Mouse (Mus musculus) myocyte (in vitro differentiated cells): Measurements from ENCODE around the gene Tcea3. TPM values are rescaled to one million over a fixed set of nuclear protein-coding genes. Genes with fewer than 3 reads are reported as not detected.

Experiments used
- H3K27me3 ChIP-seq: one replicate; pipeline ENCODE4 v1.6.1; 2011; ENCODE audit not compliant: control insufficient read depth, insufficient read depth, insufficient read length
- H3K36me3 ChIP-seq: one replicate; pipeline ENCODE4 v1.6.1; 2011; ENCODE audit not compliant: control insufficient read depth, insufficient read depth
- H3K4me2 ChIP-seq: one replicate; pipeline ENCODE4 v1.6.1; 2011; ENCODE audit warnings: low read depth, control low read depth
- H3K4me3 ChIP-seq: one replicate; pipeline ENCODE4 v1.5.1; 2011; ENCODE audit warnings: mild to moderate bottlenecking, control low read depth, moderate library complexity
- H3K79me2 ChIP-seq: one replicate; pipeline ENCODE4 v1.6.1; 2011; ENCODE audit not compliant: control insufficient read depth, insufficient read depth
- H3ac ChIP-seq: one replicate; pipeline ENCODE4 v1.6.1; 2011; ENCODE audit not compliant: control insufficient read depth, insufficient read length
- CEBPB ChIP-seq: IDR thresholded peaks from 2 replicates; pipeline ENCODE4 v1.6.1; 2011; ENCODE audit warnings: mild to moderate bottlenecking, moderate library complexity; ENCODE audit not compliant: poor library complexity, insufficient read depth, severe bottlenecking
- E2F4 ChIP-seq: IDR thresholded peaks from one replicate; pipeline ENCODE4 v1.6.1; 2011; ENCODE audit warnings: mild to moderate bottlenecking, control low read depth, moderate library complexity; ENCODE audit not compliant: insufficient read depth
- MAX ChIP-seq: IDR thresholded peaks from one replicate; pipeline ENCODE4 v1.6.1; 2011; ENCODE audit warnings: low read depth, mild to moderate bottlenecking, control low read depth
- MYOD1 ChIP-seq, 3 experiments: IDR thresholded peaks; one replicate each; pipeline ENCODE4 v1.6.1; 2011; ENCODE audit warnings: control low read depth in 2 of 3, low read depth in 2 of 3, mild to moderate bottlenecking in 2 of 3, moderate library complexity in 1 of 3; ENCODE audit not compliant: insufficient read length in 2 of 3, control insufficient read depth in 1 of 3
- MYOG ChIP-seq, 3 experiments: IDR thresholded peaks; one replicate each; pipeline ENCODE4 v1.6.1; 2011; ENCODE audit warnings: control low read depth in 2 of 3, low read depth in 2 of 3, mild to moderate bottlenecking in 2 of 3; ENCODE audit not compliant: insufficient read length in 2 of 3, control insufficient read depth in 1 of 3, insufficient read depth in 1 of 3
- POLR2A ChIP-seq: IDR thresholded peaks from one replicate; pipeline ENCODE4 v1.6.1; 2011; ENCODE audit warnings: low read depth, mild to moderate bottlenecking, control low read depth, moderate library complexity; ENCODE audit not compliant: insufficient read length
- POLR2AphosphoS2 ChIP-seq: IDR thresholded peaks from one replicate; pipeline ENCODE4 v1.6.1; 2011; ENCODE audit warnings: low read depth, control low read depth; ENCODE audit not compliant: insufficient read length
- REST ChIP-seq: IDR thresholded peaks from one replicate; pipeline ENCODE4 v1.6.1; 2011; ENCODE audit warnings: mild to moderate bottlenecking, control low read depth, moderate library complexity; ENCODE audit not compliant: insufficient read depth, insufficient read length
- SRF ChIP-seq: IDR thresholded peaks from one replicate; pipeline ENCODE4 v1.6.1; 2011; ENCODE audit warnings: low read depth; ENCODE audit not compliant: control insufficient read depth, insufficient read length
- TCF12 ChIP-seq: IDR thresholded peaks from one replicate; pipeline ENCODE4 v1.6.1; 2011; ENCODE audit warnings: mild to moderate bottlenecking, control low read depth; ENCODE audit not compliant: poor library complexity, insufficient read depth, severe bottlenecking
- TCF3 ChIP-seq: IDR thresholded peaks from one replicate; pipeline ENCODE4 v1.6.1; 2011; ENCODE audit warnings: low read depth, control low read depth; ENCODE audit not compliant: insufficient read length
- USF1 ChIP-seq: IDR thresholded peaks from one replicate; pipeline ENCODE4 v1.6.1; 2011; ENCODE audit warnings: low read depth, mild to moderate bottlenecking, control low read depth, moderate library complexity
- polyA plus RNA-seq: library from polyadenylated mRNA; unstranded; fragments of >200 nt; fragmentation: generic; extraction: Trizol; gene quantifications from one replicate; pipeline ENCODE4 v1.2.1, GENCODE M21; 2012; ENCODE audit warnings: missing spikeins

The Tcea3 gene
- polyA plus RNA-seq, 1 experiment: 5.5 TPM

DNA sequence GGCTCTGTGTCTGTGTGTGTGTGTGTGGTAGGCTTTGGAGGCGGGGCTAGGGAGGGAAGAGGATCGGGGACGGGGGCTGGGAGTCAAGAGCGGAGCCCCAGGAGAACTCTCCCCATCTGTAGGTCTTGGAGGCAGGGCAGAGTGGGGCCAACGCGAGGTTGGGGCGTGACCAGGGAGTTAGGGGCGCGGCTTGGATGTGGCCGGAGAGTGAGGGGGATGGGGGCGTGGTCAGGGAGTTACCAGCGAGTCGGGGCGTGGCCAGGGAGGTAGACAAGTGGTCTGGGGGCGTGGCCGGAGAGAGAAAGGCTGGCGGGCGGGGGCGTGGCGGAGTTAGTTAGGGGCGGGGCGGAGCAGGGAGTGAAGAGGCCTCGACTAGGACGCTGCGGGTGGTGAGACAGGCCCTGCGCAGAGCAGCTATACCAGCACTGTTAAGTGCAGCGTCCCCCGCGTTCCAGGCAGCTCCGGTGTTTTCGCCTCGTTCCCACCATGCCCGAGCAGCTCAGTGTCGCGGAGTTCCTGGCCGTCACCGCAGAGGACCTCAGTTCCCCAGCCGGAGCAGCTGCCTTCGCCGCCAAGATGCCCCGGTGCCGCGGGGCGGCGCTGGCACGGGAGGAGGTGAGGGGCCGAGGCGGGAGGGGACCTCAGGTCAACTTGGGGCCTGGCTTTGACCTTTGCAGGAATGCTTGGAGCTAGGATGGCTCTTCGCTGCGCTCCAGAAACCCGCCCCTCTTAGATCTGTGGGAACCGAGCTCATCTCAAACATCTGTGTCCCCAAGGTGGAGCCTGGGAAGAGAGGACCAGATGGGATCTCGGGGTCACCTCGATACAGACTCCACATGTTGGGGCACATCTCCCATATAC lies 41.3 kb upstream of the Tcea3 start, which contains the start of gene Asap3:
Asap3 (plus strand) TSS at position 333 of the 861 bp plus-strand sequence.
- Histone ChIP-seq H3K79me2 (no peaks in the 10 kb centered on the region), H3ac (peak within 1 kb of the TSS; percentile 26), H3K4me3 (peak within 1 kb of the TSS; percentile 40), H3K36me3 (no peaks in the 10 kb centered on the region), H3K4me2 (peak within 1 kb of the TSS; percentile 89), H3K27me3 (no peaks in the 10 kb centered on the region)
- TF ChIP-seq MYOD1 (IDR thresholded peaks at IDR 0.05; ENCODE audit: control insufficient read depth in 1 of 3, insufficient read length in 2 of 3, low read depth in 2 of 3) (peak in 1 of 3 experiments; percentile 56), SRF (peak; percentile 71), TCF3 (no peak), REST (peak; percentile 1), MYOG (IDR thresholded peaks at IDR 0.05; ENCODE audit: control insufficient read depth in 1 of 3, insufficient read depth in 1 of 3, insufficient read length in 2 of 3, low read depth in 2 of 3) (peak in 1 of 3 experiments; percentile 46), POLR2AphosphoS2 (peak; percentile 97), TCF12 (no peak), POLR2A (peak; percentile 99), E2F4 (no peak), CEBPB (no peak), MAX (no peak), USF1 (no peak)

DNA sequence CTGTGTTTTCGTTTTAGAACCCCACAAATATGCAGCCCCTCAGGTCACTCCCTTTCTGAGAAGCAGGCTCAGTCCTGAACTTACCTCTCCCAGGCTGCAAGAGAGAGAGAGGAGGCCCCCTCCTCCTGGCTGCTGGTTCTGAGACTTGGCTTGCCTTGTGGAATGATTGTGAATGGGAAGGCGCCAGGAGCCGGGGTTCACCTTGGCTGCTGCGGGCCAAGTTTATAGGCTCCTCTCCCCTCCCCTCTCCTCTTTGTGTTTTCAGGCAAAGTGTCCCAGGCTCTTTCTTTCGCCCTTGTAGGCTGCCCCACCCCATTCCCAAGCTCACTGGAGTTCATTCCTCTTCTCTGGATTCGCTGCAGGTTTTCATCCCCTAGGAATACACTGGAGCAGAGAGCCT lies 40.6 kb upstream of the Tcea3 start:
- Histone ChIP-seq H3ac (peak overlapping the region; percentile 26), H3K4me2 (peak overlapping the region; percentile 89), H3K4me3 (peak overlapping the region; percentile 40), H3K36me3 (no peaks in the 10 kb centered on the region), H3K79me2 (peaks cover 1% of the 10 kb centered on the region), H3K27me3 (no peaks in the 10 kb centered on the region)
- no peak for TF ChIP-seq TCF3

DNA sequence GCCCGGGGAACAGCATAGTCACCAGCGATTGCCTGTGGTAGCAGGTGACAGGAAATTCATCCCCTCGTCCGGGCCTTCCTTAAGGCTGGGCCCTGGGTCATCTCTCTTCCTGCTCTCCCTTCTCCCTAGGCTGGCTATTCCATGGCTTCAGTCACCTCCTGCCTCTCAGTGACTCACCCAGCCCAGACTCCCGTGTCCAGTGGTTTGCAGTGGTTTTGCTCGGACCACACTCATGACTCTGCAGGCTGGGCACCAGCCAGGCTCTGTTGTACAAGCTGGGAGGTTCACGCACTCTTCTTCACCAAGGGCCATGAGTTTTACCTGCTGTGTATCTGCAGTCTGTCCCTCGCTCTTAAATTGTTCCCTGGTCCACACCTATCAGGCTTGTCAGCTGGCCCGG lies 36.6 kb upstream of the Tcea3 start:
- Histone ChIP-seq H3K4me2 (peak overlapping the region; percentile 48), H3K4me3 (no peak overlapping the region), H3ac (no peak overlapping the region), H3K79me2 (peaks cover 6% of the 10 kb centered on the region), H3K27me3 (no peaks in the 10 kb centered on the region), H3K36me3 (no peaks in the 10 kb centered on the region)
- TF ChIP-seq POLR2A (no peak), MYOG (IDR thresholded peaks at IDR 0.05; ENCODE audit: control insufficient read depth in 1 of 3, insufficient read depth in 1 of 3, insufficient read length in 2 of 3, low read depth in 2 of 3) (no peak), MAX (no peak), MYOD1 (IDR thresholded peaks at IDR 0.05; ENCODE audit: control insufficient read depth in 1 of 3, insufficient read length in 2 of 3, low read depth in 2 of 3) (no peak), TCF3 (no peak), REST (no peak), USF1 (no peak), SRF (no peak), TCF12 (no peak), POLR2AphosphoS2 (no peak), CEBPB (no peak), E2F4 (no peak)

DNA sequence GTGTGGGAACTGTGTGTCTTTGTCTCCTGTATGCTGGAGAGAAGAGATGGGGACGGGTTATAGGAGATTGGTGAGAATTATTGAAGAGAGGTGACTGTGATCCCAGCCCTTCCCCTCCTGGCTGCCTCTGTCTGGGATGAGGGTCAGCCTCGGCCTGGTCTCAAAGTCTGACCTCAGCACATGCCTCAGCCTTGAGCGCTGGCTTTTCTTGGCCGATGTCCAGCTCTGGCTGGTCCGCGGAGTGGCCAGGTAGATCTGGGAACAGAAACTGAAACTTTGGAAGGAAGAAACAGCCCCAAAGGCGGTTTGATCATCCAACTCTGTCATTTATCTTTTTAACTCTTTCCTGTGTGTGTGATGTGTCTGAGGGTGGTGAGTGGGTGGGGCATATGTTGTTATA lies 33.9 kb upstream of the Tcea3 start:
- Histone ChIP-seq H3K27me3 (no peaks in the 10 kb centered on the region), H3ac (no peak overlapping the region), H3K4me2 (no peak overlapping the region), H3K79me2 (peaks cover 6% of the 10 kb centered on the region), H3K4me3 (no peak overlapping the region), H3K36me3 (no peaks in the 10 kb centered on the region)
- TF ChIP-seq SRF (no peak), POLR2AphosphoS2 (no peak), MYOG (IDR thresholded peaks at IDR 0.05; ENCODE audit: control insufficient read depth in 1 of 3, insufficient read depth in 1 of 3, insufficient read length in 2 of 3, low read depth in 2 of 3) (no peak), E2F4 (no peak), USF1 (no peak), REST (no peak), CEBPB (no peak), TCF12 (no peak), MAX (no peak), MYOD1 (IDR thresholded peaks at IDR 0.05; ENCODE audit: control insufficient read depth in 1 of 3, insufficient read length in 2 of 3, low read depth in 2 of 3) (no peak), POLR2A (no peak), TCF3 (no peak)
